Mouse (Mus musculus) right cerebral cortex, postnatal 10 days (tissue): ENCODE measurements around the gene Fundc1.
"Not testable (repeated sequence)": the region's sequence is repeated elsewhere in the genome, so short reads cannot be mapped to it uniquely, and the experiment has no call there.

ENCODE experiments used
- DNase-seq, 2 experiments: peaks; one replicate each; pipeline ENCODE4 v3.0.0; 2021; ENCODE audit warnings: low spot score in 2 of 2

The Fundc1 gene

DNA sequence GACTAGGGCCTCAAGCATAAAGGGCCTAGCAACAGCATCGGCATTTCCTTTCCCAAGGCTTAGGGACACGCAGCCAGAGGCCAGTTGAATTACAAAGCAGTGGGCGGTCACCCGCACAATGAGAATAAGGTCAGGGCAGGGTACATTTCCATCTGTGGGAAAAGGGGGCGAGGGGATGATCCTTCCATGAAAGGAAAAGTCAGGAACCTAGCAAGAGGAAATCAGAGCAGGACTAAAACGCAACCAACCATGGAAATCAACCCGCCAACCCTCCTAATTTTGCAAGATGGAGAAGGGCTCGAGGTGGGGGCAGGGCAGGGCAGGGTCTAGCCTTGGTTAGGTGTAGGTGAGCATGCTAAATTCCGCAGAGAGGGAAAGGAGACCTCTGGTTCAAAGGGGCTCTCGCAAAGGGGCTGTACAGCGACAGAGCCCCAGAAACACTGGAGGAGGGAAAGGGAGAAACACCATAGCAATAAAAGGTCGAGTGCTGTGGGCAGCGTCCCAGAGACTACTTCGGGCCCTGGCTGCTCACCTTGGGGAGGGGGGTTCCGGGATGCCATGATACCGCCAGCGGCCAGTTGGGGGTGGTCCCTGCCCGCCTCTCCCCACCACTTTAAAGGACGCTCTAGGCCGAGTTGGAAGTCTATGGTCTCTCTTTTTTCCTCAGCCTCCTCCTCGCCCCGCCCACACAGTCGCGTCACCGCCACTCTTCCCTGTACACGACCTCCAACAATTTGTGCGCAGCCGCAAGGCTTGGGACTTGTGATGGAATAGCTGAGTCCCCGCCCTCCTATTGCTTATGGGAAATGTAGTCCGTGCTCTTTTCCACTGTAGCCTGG lies at the start of gene Fundc1:
Fundc1 (minus strand) TSS at position 705 of the 839 bp plus-strand sequence.
- DNase-seq = peak; percentile 98

GRCm38 (mm10) chrX:17611253-17611652 lies 39.1 kb upstream of the Fundc1 start:
- DNase-seq = no peak

DNA sequence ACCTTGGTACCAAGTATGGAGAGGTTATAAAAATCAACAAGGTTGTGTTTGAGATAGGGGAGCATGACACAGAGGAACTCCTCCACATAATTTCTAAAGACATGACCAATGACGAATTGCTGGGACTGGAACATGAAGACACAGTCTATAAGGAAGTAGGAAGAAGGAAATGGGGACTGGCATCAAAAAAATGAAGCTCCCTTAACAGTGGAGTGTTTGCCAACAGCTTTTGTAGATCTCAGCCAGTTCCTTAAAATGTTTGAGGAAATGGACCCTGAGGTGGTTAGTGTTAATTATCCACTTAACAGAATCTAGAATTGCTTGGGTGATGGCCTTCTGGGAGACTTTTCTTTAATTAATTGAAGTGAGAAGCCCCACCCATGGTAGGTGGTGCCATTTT lies 36.6 kb upstream of the Fundc1 start:
- DNase-seq = no peak

DNA sequence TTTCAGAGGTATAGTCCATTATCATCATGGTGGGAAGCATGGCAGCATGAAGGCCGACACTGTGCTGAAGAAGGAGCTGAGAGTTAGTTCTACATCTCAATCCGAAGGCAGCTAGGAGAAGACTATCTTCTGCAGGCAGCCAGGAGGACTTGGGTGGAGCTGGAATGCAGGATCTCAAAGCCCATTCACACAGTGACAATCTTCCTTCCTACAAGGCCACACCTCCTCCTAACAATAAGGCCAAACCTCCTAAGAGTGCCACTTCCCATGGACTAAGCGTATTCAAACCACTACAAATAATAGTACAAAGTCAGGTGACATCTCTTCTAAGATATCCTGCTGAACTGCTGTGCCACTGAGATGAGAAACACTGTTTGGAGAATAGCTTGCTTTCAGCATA lies 35.5 kb upstream of the Fundc1 start:
- no peak for DNase-seq

- no peak for DNase-seq
Measured at GRCm38 (mm10) chrX:17593331-17593730, 21.2 kb upstream of the Fundc1 start.

GRCm38 (mm10) chrX:17590745-17591144 lies 18.6 kb upstream of the Fundc1 start:
- peak; percentile 29 to 40 for DNase-seq

GRCm38 (mm10) chrX:17571271-17571620 lies 879 bp downstream of the Fundc1 start:
- DNase-seq = peak in 1 of 2 experiments; percentile 28

DNA sequence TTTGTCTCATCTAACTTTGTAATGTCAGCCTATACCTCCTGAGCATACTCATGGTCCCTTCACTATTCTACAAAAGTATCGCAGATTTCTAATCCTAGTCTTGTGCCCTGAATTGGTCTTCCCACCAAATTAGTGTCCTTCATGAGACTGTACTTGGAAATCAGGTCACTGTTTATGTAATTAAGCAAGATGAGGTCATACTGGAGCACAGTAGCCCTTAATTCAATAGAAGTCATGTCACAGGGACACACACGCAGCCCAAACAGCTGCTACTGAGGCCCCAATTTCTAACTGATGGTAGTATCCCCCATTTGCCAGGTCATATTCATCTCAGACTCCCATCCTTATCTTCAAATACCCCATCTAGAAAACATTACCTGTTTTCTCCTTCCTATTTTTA lies 3.5 kb downstream of the Fundc1 start:
- no peak for DNase-seq

- no peak for DNase-seq
Measured at GRCm38 (mm10) chrX:17565743-17566142, 6.4 kb downstream of the Fundc1 start.

DNA sequence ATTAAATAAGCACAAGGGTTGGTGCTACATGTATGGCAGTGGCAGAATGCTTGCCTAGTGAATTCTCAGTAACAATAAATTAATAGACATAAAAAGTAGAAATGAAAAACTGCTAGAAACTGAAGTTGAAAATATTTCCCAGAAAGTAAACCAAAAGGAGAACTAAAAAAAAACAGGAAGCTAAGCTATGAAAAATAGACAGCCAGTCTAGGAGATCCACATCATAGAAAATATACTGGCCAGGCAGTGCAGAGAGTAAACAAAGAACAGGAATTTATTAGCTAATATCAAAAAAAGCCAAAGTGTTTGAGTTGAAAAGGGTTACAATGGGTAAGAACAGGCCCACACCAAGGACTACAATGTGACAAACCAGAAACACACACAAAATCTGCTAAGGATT lies 7.4 kb downstream of the Fundc1 start:
- no peak for DNase-seq

DNA sequence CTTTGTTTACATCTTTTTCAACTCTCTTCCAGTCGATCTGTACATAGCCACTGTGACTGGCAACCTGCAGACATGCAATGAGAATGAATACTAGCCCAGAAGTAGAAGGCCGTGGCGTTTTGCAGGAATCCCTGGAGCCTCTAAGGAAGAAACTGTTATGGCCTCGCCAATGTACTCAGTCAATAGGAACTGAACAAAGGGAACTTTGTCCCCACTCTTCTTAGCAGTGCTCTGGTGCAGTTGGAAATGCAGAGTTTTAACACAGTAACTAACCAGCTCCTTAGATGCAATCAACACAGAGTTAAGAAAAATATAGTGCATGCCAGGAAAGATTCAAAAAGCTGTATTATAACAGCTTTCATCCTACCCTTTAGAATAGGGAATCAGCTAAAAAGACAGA lies 13.4 kb downstream of the Fundc1 start:
- DNase-seq = no peak

DNA sequence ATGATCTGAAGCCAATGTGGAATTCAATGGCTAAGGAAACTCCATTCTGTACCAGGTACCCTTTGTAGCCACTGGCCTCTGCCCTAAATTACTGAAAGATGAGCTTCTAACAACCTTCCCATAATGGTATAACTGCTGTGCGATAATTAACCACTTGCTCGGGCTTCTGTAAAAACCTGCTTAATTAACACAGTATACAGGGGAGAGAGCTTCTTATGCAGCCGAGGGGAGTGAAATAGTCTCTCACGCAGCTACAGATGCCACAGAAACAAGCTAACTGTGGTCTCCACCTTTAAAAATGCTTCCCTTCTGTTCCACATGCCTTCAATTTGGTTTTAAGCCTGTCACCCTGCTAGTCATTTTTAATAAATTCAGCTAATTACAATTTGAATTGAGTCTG lies 17.6 kb downstream of the Fundc1 start:
- DNase-seq = no peak

- DNase-seq = not testable (repeated sequence)
Measured at GRCm38 (mm10) chrX:17551586-17551985, 20.5 kb downstream of the Fundc1 start.

DNA sequence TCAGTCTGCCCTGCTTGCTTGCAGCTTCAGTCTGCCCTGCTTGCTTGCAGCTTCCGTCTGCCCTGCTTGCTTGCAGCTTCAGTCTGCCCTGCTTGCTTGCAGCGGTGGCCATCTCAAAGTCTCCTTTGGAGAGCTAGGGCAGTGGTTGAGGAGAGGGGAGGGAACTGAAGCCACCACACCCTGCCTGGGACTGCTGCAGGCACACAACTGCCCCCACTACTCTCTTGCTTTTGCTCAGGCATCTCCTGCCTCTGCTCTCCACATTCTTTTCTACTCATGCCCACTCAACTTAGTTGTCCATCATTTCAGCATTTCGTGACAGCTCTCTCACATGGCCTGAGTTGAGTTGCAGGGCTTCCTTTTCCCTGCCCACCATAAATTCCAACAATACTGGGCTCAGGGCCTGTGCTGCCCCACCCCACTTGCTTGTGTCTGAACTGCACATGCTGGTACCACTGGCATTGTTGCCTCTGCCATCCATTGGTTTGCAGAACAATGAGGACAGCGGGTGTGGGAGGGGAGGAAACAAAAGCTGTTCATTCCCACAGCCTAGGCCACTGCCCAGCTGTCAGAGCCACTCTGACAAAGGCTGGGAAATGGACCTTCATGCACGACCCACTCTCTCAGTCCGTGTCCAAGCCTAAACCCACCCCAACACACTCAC lies 24.9 kb downstream of the Fundc1 start:
- DNase-seq = no peak

- peak in 1 of 2 experiments; percentile 37 for DNase-seq
Measured at GRCm38 (mm10) chrX:17544860-17545492, 27.1 kb downstream of the Fundc1 start.

DNA sequence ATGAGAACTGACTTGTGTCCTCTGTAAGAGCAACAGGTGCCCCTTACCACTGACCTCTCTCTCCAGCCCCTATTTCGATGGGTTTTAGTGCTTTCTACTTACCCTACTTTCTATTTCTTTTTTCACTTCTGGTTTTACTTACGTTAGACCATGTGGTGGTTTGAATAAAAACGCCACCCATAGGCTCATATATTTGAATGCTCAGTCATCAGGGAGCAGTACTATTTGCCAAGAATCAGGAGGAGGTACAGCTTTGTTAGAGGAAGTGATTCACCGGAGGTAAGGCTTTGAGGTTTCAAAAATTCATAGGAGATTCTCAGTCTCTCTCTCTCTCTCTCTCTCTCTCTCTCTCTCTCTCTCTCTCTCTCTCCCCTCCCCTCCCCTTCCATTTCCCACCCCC lies 34.4 kb downstream of the Fundc1 start:
- no peak for DNase-seq

- no peak for DNase-seq
Measured at GRCm38 (mm10) chrX:17527008-17527407, 45.1 kb downstream of the Fundc1 start.

DNA sequence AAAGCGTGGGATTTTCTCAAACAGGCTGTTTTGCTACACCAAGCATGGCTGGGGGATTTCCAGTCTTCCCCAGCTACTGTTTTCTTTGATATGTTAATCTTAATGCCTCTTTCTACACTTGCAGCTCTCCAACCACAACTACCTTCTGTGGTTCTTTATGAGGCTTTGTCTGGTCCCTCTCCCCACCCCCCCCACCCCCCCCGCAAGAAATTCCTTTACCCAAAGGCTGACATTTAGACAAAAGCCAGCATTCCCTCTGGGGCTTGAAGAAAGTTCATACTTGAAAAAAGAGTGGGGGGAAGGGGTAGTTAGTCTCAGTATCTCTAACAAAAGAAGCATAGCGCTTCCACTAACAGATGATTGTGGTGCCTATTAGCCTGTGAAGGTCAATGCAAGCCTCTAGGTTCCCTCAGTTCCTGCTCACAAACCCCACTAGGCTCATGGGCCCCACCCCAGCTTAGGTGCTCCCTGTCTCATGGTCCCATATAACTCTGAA lies 50.9 kb downstream of the Fundc1 start:
- DNase-seq = no peak

DNA sequence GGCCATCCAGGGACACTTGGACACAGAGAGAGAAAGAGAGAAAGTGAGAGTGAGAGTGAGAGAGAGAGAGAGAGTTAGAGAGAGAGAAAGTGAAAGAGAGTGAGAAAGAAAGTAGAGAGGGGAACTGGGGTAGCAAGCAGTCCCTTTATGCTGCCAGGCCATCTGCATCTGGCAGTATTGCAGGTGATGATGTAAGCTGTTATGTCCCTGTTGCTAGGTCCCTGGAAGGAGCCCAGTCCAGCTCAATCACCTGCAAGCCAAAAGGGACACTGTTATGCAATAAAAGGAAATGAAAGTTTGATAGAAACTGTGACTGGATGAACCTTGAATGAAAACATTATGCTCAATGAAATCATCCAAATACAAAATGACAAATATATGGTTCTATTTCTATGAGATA lies 52.0 kb downstream of the Fundc1 start:
- DNase-seq = no peak

GRCm38 (mm10) chrX:17514012-17514411 lies 58.1 kb downstream of the Fundc1 start:
- no peak for DNase-seq

DNA sequence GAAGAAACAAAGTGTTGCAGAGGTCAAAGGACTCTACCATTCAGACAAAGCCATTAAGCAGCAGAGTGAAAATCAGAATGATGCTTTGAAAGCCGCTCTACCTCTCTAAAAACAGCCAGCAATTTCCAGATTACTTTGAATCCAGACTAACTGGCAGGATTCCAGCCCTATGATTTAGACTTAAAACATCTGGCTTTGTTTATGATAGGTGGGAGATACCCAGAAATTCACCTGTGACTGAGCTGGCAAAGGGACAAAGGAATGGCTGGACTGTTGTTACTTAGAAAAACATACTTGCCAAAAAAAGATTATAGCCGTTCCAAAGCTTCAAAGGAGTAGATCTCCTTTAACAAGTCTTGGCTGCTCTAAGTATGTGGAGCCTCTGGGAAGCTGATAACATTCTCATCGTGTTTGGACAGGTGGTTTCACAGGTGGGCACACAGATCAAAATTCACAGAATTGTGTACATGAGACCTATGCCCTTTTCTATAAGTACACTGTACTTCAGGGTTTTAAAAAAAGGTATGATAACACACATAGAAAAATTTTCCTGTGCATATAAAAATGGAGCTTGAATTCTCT lies 60.0 kb downstream of the Fundc1 start:
- no peak for DNase-seq
